Mouse (Mus musculus) heart, postnatal 0 days (tissue): ENCODE results near the gene Dkkl1. TPM values are rescaled to one million over a fixed set of nuclear protein-coding genes. Genes with fewer than 3 reads are reported as not detected.
A peak's percentile ranks its signal among the peaks of the same experiment; 100 is the strongest.

Source experiments
- ATAC-seq: fragments of 200-750 bp; cut with Nextera tagmentation; 2 replicates; pipeline ENCODE4 v1.8.0; 2017; ENCODE audit warnings: low read depth, moderate number of reproducible peaks, moderate library complexity; ENCODE audit not compliant: insufficient read depth
- DNase-seq: peaks from one replicate; pipeline ENCODE4 v3.0.0-alpha.2; 2016; ENCODE audit warnings: low spot score
- H3K27ac ChIP-seq: fragments of 300-500 bp; sonication (generic); 2 replicates; pipeline ENCODE4 v1.5.1; 2014; ENCODE audit warnings: low read depth, mild to moderate bottlenecking
- H3K27me3 ChIP-seq: fragments of 300-500 bp; sonication (generic); 2 replicates; pipeline ENCODE4 v1.6.1; 2014; ENCODE audit warnings: low read length, mixed read lengths; ENCODE audit not compliant: control insufficient read depth, insufficient read depth
- H3K36me3 ChIP-seq: fragments of 300-500 bp; sonication (generic); replicated peaks from 2 replicates; pipeline ENCODE4 v1.6.1; 2014; ENCODE audit warnings: low read length, mixed read lengths; ENCODE audit not compliant: control insufficient read depth, insufficient read depth
- H3K4me1 ChIP-seq: fragments of 300-500 bp; sonication (generic); 2 replicates; pipeline ENCODE4 v1.6.1; 2014; ENCODE audit warnings: antibody characterized with exemption; ENCODE audit not compliant: control insufficient read depth, insufficient read depth
- H3K4me2 ChIP-seq: fragments of 300-500 bp; sonication (generic); 2 replicates; pipeline ENCODE4 v1.6.1; 2014; ENCODE audit warnings: low read depth, mild to moderate bottlenecking, low read length, moderate library complexity
- H3K4me3 ChIP-seq: fragments of 300-500 bp; sonication (generic); 2 replicates; pipeline ENCODE4 v1.5.1; 2014; ENCODE audit warnings: low read depth, low read length
- H3K9ac ChIP-seq: fragments of 300-500 bp; sonication (generic); replicated peaks from 2 replicates; pipeline ENCODE4 v1.6.1; 2014; ENCODE audit warnings: low read depth, low read length, mixed read lengths
- H3K9me3 ChIP-seq: fragments of 300-500 bp; sonication (generic); replicated peaks from 2 replicates; pipeline ENCODE4 v1.6.1; 2016; ENCODE audit warnings: low read length; ENCODE audit not compliant: control insufficient read depth
- CTCF ChIP-seq: IDR thresholded peaks from 2 replicates; pipeline ENCODE4 v1.5.1; 2016; ENCODE audit warnings: antibody characterized with exemption, control low read depth, low read depth
- EP300 ChIP-seq: IDR thresholded peaks from 2 replicates; pipeline ENCODE4 v1.6.1; 2016; ENCODE audit warnings: antibody characterized with exemption, low read depth
- WGBS: fragments of 180-500 bp; shearing (Covaris S2); extraction: QIAGEN DNeasy Blood & Tissue Kit; methylation state at CpG from one replicate; pipeline ENCODE4 v1.1.7; 2014; 5-methylcytosine and 5-hydroxymethylcytosine counted together
- polyA plus RNA-seq: library from polyadenylated mRNA; unstranded; fragments of >200 nt; fragmentation: Nextera tagmentation; extraction: Ambion mirVana; gene quantifications from 2 replicates; pipeline ENCODE4 v1.2.1, GENCODE M21; 2015
- total RNA-seq: library from RNA; depleted of rRNA; stranded (reverse); fragments of >200 nt; gene quantifications from 2 replicates; pipeline ENCODE4 v1.2.3, GENCODE M21; 2014; ENCODE audit warnings: low replicate concordance

Gene Dkkl1
- total and polyA plus RNA-seq, 2 experiments from 2014 or later: not detected

- peaks cover 7% of the 10 kb centered on the region; the same call in 1 of the 2 replicates for H3K36me3 ChIP-seq
- no peak overlapping the region for H3K9ac ChIP-seq
- H3K4me1 ChIP-seq: 0 out of 2 replicates have a peak, but pooled peaks cover 6% of the 10 kb centered on the region
- H3K27ac ChIP-seq: no peak overlapping the region
- H3K4me2 ChIP-seq: no peak overlapping the region
- 73% methylated on average over 9 of the region's 9 CpGs for WGBS
- H3K9me3 ChIP-seq: no peaks in the 10 kb centered on the region
- TF ChIP-seq EP300: no peak
- no peak for TF ChIP-seq CTCF
- ATAC-seq (no peak), DNase-seq (no peak)
- no peak overlapping the region; the same call in 1 of the 2 replicates for H3K4me3 ChIP-seq
- peaks cover 56% of the 10 kb centered on the region for H3K27me3 ChIP-seq
Measured at GRCm38 (mm10) chr7:45162996-45163615, 48.8 kb downstream of the Dkkl1 start.

DNA sequence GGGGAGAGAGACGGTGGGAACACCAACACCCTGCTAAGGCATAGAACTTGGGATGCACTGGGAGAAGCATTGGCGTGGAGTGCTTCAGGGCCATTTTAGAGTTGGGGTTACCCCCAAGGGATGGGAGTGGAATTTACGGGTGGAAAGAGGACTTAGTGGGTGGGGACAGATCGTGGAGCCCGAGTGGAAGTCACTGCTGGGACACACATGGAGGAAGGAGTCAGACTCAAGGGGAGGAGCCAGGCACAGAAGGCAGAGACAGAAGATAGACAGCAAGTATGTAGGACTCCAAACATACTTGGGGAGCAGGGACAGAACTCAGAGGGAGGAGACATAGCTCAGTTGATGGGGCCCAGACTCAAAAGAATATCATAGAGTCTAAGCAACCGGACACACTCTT, 49.4 kb downstream of the Dkkl1 start:
- Histone ChIP-seq H3K9me3 (no peaks in the 10 kb centered on the region), H3K4me1 (0 out of 2 replicates have a peak, but pooled peaks cover 6% of the 10 kb centered on the region), H3K9ac (no peak overlapping the region), H3K36me3 (peaks cover 10% of the 10 kb centered on the region; the same call in 1 of the 2 replicates), H3K4me2 (peak overlapping the region; percentile 67), H3K27ac (no peak overlapping the region), H3K4me3 (peak overlapping the region; percentile 41), H3K27me3 (peaks cover 50% of the 10 kb centered on the region)
- no peak for DNase-seq
- ATAC-seq: no peak
- WGBS: 23% methylated on average over 6 of the region's 6 CpGs
- no peak for TF ChIP-seq EP300
- TF ChIP-seq CTCF: no peak

- peak overlapping the region; percentile 41 for H3K4me3 ChIP-seq
- peak; percentile 75 for TF ChIP-seq CTCF
- TF ChIP-seq EP300: no peak
- no peak overlapping the region for H3K27ac ChIP-seq
- H3K27me3 ChIP-seq: peaks cover 43% of the 10 kb centered on the region
- no peak overlapping the region for H3K9ac ChIP-seq
- peak overlapping the region; percentile 67 for H3K4me2 ChIP-seq
- 4% methylated on average over 33 of the region's 35 CpGs for whole genome bisulfite sequencing
- peak; percentile 83 for DNase-seq
- H3K4me1 ChIP-seq: 0 out of 2 replicates have a peak, but pooled peaks cover 6% of the 10 kb centered on the region
- ATAC-seq: peak; percentile 83
- H3K36me3 ChIP-seq: peaks cover 11% of the 10 kb centered on the region; the same call in 1 of the 2 replicates
- no peaks in the 10 kb centered on the region for H3K9me3 ChIP-seq
Measured at GRCm38 (mm10) chr7:45161612-45162473, 50.1 kb downstream of the Dkkl1 start.

DNA sequence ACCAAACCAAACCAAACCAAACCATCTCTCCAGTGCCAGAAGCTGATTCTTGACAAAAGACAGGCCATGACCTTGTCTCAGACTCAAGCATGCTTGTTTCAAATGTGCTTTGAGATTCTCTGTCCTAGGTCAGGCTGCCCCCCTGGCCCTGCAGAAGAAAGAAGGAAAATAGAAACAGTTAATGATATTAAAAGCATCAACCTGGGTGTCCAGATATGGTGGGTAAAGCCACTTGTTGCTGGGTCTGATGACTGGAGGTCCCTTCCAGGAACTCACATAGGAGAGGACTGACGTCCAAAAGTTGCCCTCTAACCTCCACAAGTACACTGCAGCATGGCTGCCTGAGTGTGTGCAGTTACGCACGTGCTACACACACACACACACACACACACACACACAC, 51.1 kb downstream of the Dkkl1 start:
- H3K27me3 ChIP-seq: peaks cover 35% of the 10 kb centered on the region
- 0 out of 2 replicates have a peak, but pooled peaks cover 6% of the 10 kb centered on the region for H3K4me1 ChIP-seq
- no peak for DNase-seq
- peaks cover 11% of the 10 kb centered on the region; the same call in 1 of the 2 replicates for H3K36me3 ChIP-seq
- H3K9ac ChIP-seq: no peak overlapping the region
- no peak overlapping the region for H3K27ac ChIP-seq
- H3K9me3 ChIP-seq: no peaks in the 10 kb centered on the region
- ATAC-seq: no peak
- H3K4me3 ChIP-seq: no peak overlapping the region
- TF ChIP-seq CTCF (no peak), EP300 (no peak)
- WGBS: 78% methylated on average over 3 of the region's 3 CpGs
- no peak overlapping the region for H3K4me2 ChIP-seq

DNA sequence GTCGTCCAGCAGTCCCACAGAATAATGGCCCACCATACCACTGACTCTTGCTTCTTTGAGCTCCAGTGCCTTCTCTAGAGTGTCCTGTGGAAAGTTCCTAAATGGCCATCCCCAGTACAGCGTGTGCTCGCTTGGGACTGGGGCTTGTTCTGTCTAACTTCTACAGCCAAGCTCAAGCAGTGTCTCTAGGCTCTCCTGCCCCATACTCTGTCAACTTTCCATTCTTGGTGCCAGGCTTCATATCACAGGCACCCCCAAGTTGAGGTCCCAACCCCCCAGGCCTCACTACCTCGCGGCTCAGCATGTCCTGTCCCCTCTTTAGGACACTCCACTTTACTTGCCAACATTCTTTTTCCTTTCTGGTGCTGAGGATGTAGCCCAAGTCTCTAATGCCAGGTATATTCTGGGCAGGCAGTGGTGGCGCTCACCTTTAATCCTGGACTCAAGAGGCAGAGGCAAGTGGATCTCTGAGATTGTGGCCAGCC, 51.6 kb downstream of the Dkkl1 start:
- WGBS: 93% methylated on average over 6 of the region's 6 CpGs
- ATAC-seq (no peak), DNase-seq (no peak)
- no peak for TF ChIP-seq EP300
- TF ChIP-seq CTCF: no peak
- Histone ChIP-seq H3K27me3 (peaks cover 30% of the 10 kb centered on the region), H3K4me1 (0 out of 2 replicates have a peak, but pooled peaks cover 6% of the 10 kb centered on the region), H3K27ac (no peak overlapping the region), H3K9me3 (no peaks in the 10 kb centered on the region), H3K4me3 (no peak overlapping the region), H3K9ac (no peak overlapping the region), H3K36me3 (peaks cover 11% of the 10 kb centered on the region; the same call in 1 of the 2 replicates), H3K4me2 (no peak overlapping the region)
